Mouse (Mus musculus): Measurements from ENCODE around the gene Sh2b1.

GRCm38 (mm10) chr7:126452244-126452643 is 23.0 kb downstream of the Sh2b1 start:
- TF ChIP-seq CTCF (IDR thresholded peaks at IDR 0.05; ENCODE audit: low read depth) (no peak), EP300 (IDR thresholded peaks at IDR 0.05; ENCODE audit: low read depth) (no peak)
